Mouse (Mus musculus) embryo, embryonic 9.5 days (tissue): Measurements from ENCODE around the gene Xxylt1.
A peak's percentile ranks its signal among the peaks of the same experiment; 100 is the strongest.

Experiments used
- DNase-seq: peaks from one replicate; pipeline ENCODE4 v3.0.0-alpha.2; 2017; ENCODE audit errors: extremely low spot score

Xxylt1 gene

DNA sequence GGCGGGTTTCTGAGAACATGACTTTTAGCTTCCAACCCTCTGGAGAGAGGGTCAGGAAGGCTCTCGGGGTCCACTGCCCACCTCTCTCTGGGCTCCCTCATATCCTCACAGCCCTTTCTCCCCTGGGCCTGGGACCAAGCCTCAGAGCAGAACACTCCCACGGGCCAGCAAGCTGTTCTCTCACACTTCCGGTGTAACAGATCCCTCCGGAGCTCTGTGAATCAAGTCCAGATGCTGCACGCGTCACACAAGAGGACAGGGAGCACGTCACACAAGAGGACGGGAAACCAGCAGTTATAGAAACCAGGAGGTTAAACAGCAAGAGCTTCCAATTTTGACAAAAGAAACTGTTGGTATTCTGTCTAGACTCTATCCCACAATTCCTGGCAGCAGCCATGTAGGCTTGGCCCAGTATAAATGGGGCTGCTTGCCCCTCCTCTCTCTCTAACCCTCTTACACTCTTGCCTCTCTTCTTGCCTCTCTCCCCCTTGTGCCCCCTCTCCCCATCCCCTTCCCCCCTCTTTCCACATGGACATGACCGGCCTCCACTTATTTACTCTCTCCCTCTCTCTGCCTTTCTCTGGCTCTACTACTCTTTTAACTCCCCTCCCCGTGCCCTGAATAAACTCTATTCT lies 19.9 kb downstream of the Xxylt1 start:
- no peak for DNase-seq

DNA sequence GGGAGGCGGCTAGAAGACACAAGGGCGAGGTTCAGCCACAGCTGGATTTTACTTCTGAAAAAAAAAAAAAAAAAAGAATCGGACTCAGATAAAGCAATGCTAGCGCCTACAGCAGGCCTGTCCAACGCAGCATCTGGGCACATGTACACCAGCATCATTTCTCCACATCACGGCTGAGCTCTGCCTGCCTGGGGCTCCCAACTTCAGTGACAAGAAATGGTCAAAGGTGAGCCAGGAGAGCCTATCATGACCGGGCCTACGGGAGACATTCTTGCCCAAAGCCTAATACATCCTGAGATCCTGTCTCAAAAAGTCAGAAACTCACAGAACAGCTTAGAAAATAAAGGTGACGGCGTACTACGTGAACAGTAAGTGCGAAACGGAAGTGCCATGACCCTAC lies 20.5 kb downstream of the Xxylt1 start:
- no peak for DNase-seq

DNA sequence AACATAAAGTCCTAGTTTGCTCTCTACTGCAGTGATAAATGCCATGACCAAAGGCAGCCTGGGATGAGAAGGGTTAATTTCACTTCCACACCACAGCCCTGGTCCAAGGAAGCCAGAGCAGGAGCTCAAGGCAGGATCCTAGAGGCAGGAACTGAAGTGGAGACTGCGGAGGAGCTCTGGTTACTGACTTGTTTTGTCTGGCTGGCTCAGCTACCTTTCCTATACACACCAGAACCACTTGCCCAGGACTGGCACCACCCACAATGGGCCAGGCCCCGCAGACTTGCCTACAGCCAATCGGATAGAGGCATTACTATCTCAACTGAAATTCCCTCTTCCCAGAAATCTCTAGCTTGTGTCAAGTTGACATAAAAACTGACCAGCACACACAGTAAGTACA lies 21.0 kb downstream of the Xxylt1 start:
- DNase-seq = no peak

DNA sequence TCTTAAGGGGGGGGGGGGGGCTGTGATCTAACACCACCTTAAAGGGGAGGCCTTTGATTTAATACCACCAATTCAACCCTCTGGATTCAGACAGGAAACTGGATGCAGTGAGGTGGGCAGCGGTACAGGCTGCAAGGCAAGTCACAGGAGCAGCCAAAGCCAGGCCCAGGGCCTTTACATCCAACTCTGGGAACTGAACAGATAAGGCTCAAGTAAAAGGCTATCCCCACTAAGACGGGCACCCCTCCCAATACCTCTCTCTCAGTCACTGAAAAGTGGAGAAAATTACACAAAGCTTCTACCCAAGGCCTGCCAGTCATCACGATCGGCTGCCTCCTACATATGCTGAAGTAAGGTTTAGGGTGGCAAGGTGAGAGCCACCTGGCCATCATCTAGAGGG lies 21.5 kb downstream of the Xxylt1 start:
- no peak for DNase-seq

DNA sequence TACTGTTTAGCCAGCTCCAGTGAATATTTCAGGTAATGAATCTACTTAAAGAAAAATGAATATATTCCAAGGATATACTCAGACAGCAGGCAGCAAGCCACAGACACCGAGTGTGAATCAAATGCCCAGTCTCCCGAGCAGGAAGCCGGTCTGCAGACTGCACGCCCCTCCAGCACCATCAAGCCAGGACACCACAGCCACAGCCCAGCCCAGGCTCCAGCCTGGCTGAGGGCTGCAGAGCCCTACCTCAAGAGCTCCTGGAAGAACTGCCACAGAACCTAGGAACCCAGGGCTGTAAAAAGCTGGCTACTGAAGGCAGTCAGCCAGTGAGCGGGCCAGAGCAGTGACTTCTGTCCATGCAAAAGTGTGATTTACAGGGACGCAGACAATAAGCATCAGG lies 28.4 kb downstream of the Xxylt1 start:
- no peak for DNase-seq

DNA sequence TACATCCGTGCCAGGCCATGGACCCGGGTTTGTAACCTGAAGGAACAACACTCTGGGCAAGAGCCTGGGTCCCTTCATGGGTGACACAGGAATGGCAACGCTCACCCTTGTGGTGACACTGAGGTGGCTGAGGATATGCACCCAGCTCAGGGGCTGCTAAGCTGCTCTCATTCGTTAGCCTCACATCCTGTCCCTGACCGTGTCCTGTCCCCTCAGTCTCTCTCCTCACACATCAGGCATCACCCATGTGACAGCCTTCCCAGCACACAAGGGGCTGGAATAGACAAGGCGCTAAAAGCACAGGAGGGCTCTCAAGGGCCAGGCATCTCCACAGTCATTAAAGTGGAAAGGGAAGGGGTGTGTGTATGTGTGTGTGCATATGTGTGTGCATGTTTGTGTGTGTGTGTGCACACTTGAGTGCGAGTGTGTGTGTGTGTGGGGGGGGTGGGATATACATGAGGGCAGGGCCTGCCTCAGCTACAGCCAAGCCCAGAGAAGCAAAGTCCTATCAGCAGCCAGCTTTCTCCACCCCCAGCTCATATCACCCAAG lies 29.0 kb downstream of the Xxylt1 start:
- no peak for DNase-seq

DNA sequence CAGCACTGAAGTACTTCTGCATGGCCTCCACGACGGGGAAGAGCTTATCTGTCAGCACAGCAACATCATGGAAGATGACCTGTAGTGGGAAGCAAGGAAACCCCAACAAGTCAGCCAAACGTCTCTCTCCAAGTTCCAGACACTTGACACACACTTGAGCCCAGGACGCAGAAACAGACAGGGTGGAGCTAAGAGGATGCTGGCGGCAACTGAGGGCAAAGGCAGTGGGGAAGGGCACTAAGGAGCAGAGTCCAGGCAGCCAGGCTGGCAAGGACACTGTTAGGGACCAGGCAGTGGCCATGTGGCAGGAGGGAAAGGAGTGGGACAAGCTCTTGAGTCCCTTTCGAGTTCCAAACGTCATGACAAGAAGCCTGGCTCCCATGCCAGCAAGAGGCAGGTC lies 30.5 kb downstream of the Xxylt1 start:
- no peak for DNase-seq

DNA sequence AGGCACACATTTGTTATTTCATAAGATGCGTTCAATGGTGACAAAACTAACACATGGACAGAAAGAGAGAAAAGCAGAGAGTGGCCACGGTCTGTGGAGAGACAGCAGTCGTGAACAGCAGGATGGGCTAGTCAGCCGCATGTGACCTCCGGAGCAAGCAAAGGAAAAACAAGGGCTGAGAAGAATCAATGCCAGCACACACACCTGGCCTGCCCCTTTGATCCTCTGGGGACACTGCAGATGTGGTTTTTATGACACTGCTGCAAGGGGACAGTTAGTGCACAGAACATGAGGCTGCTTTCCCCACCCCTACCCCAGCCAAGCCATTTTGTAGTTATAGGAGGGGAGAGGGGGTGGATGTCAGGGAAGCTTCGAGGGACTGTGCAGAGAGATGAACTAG lies 33.0 kb downstream of the Xxylt1 start:
- DNase-seq = no peak

DNA sequence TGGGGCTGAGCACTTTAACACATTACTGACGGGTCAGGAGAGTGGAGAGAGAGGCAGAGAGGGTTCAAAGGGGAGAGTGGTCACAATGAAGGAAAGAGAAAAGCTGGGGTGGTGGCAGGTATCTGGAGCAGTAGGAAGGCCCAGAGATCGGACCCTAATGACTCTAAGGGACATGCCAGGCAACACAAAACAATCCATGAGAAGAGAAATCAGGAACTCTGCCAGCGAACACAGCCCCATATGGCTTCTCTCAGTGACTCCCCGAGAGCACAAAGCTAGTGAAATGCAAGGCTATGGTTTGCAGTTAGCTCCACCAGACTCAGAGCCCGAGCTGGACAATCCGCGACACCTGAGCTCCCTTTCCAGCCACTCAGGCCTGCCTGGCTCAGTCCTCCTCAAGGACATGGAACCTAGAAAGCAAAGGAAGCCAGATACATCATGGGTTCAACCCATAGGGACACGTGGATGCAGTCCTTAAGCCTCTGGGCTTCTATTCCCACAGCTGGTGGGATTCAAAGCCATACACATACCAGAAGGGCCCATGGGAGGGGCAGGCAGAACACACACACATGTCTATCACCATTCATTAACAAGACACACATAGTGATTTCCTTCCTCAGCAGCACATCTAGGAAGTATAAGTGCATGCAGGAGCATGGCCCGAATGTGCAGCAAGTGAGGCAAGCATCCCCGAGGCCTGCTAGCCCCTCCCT lies 33.9 kb downstream of the Xxylt1 start:
- DNase-seq = no peak

DNA sequence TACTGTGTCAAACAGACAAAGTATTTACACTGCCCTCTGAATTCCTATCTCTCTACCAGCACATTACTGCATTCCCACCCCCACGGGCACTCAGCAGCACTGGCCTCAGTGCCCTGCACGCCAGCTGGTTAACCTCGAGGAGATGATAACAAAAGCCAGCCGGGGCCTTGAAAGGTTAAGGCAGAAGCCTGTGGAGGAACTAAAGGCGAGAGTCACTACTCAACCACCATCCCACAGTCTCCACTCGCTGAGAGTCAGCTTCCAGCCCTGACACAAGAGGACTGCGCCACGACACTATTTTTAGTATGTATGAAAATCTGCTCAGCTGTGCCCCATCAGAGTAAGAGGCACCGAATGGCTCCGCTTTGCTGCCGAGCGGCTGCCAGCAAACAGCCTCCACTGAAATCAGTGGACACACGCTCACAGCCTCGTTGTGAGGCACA lies 35.0 kb downstream of the Xxylt1 start:
- no peak for DNase-seq

DNA sequence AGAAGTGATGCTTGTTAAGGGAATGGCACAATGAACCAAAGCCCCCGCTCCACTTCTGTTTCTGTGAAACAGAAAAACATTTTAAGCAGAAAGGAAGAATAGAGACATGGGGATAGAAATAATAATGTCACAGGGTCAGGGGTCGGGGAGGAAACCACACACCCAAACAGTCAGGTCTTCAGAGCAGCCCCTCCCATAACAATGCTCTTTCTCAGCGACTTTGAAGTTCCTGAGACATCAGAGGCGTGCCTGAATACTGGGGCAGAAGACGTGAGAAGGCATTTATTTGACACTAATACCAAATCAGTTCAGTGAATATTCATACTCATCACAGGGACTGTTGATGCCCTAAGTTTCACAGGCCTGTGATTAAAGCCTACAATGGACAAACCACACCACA lies 36.0 kb downstream of the Xxylt1 start:
- DNase-seq = no peak

DNA sequence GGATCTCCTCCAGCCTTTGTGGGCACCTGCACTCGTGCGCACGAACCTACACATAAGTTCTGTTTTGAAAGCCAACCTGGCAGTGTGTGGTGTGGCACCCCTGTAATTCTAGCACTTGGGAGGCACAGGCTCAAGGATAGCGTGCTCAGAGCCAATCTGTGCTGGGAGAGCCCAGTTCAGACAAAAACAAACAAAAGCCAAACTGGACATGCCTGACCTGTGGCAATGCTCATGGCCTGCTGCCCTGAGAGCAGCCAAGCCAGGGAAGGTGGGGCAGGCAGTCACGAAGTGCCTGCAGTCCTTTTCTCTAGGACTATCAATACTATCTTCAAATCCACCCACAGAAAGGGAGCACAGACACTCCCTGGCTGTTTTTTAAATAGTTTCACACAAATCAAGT lies 38.1 kb downstream of the Xxylt1 start:
- no peak for DNase-seq

DNA sequence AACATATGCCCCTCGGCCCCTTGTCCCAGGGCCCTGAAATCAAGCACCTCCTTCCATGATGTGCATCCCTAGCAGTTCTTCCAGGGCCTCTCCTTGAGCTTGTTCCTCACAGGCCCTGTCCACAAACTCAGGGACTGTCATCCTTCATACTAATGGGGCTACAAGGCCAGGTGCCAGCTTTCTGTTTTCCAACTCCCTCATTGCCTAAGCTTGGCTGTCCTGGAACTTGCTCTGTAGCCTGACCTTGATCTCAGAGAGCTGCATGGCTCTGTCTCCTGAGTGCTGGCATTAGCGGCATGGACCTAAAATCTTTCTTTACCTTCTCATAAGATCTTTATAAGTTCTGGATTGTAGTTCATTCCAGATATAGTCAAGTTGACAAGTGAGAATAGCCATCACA lies 39.7 kb downstream of the Xxylt1 start:
- DNase-seq = no peak

DNA sequence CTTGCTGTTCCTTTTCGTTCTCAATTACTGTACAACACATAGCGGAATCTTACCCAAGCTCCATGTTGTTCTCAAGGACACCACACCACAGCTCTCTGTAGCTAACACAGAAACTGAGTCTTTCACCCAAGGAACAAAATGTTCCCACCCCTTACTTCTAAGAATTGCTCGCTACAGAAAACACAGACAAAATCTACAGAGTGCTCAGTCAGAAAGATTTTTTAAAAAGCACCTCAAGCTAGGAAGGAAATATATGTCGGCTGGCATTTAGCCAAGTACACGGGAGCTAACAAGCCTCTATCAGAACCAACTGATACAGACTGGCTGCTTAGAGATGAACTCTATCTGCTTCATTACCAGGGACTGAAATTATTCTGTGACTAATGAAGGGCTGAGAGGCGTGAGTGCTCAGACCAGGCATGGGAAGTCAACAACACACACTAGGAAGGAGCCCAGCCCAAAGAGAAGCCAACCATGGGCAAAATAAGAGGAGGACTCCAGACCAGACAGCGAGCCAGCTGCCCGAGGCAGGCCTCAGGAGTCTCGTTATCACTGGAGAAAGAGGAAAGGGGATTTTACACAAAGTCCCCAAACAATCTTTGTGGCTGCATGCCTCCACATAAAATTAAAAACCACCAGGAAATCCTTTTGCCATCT lies 41.3 kb downstream of the Xxylt1 start:
- no peak for DNase-seq

DNA sequence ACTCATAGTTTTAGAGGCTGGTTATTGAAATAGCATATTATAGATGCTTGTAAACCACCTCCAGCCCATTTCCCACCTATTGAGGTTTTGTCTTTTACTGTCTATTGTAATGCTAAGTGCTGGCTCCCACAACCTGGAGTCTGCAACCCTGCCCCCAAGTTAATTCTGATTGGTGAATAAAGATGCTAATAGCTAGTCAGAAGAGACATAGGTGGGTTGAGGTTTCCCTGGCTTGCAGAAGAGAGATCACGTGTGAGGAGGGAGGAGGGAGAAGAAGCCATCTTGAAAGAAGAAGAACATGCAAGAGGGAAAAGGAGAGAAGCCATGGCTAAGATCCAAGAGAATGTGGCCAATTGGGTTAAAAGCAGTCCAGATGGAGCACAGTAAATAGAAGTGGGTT lies 43.8 kb downstream of the Xxylt1 start:
- no peak for DNase-seq

DNA sequence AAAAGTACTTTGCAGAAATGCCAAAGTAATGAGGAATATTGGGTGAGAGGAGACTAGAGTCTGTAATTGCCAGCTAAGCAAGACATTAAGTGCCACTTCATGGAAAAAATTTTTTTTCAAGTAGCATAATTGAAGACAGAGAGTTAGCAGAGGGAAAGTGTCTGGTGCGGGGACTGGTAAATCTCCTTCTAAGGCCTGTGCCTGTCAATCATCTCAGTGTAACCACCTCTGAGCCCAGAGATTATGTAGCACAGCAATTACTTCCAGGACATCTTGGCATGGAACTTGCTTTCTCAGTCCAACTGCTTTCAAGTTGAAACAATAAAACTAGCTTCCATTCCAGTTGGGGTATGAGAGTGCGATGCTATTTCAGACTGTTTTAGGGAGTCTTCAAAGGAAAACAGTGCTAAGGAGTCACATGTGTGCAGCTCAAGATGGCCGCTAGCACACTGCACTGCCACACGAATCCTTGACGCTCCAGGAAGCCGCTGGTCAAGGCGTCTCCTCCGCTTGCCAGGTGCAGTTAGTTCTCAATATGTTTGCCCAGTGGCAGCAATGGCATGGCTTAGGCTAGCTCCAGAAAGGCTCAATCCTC lies 45.5 kb downstream of the Xxylt1 start:
- DNase-seq = no peak

DNA sequence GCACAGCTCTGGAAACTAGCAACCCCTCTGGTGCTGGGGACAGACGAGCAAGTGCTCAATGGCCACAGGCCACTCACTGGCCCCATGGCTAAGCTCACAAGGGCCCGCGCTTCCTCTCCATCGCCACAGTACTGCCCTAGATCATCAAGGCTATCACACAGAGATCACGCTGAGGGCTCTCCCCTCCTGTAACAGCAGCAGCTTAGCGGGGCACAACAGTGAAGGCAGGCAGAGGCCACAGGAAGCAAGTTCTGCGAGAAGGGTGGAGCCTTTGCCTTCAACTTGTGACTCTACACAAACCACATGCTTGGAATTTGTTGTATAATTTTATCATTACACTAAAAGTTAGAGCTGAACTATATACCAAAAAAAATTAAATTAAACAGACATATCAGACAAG lies 46.0 kb downstream of the Xxylt1 start:
- no peak for DNase-seq

DNA sequence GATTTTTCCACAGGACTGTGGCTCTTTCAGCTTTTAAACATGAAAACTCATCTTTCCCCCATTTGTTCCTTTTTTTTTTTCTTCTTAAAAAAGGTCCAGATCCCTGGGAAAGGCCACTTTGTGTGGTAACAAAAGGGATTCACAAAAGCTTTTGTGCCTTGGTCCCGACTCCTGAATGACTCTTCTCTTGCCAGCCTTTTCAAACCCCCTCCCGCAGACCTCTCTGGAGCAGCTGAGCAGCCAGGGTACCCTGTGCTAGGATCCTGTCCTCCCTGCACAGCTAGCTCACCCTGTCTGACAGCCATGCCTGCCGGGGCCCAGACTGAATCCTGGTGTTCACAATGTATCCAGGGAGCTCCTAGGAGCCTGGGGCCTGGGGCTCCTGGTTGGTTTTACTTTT lies 47.2 kb downstream of the Xxylt1 start:
- DNase-seq = peak; percentile 31

DNA sequence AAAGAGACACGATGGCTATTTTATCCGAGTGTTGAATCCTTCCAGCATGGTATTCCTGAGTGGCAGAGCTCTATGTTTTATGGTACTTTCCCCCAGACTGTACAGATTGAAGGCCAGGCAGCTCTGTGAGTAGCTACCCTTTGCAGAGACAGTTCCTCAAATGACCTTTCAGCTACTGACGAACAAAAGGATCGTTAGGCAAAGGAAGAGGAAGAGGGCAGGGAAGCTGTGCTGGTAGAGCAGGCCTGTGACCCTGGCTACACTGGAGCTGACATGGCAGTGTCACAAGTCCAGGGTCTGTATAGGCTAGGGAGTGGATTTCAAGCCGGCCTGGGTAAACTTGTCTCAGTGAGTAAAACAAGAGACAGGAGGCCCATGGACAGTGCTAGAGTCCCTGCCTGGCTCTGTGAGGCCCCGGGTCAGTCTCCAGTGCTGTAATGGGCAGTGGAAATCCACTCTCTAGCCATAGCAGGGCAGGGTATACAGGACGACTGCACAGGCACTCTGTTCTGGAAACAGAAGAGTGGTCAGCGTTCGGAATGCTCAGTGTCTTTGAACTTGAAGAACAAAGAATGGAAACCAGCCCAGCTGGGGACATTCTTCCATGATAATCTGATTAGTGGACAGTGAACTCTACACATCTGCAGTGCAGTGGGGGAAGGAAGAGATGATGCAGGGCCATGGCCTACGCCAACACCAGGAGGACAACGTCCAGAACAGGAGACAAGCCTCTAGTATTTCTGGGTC lies 51.3 kb downstream of the Xxylt1 start:
- no peak for DNase-seq

DNA sequence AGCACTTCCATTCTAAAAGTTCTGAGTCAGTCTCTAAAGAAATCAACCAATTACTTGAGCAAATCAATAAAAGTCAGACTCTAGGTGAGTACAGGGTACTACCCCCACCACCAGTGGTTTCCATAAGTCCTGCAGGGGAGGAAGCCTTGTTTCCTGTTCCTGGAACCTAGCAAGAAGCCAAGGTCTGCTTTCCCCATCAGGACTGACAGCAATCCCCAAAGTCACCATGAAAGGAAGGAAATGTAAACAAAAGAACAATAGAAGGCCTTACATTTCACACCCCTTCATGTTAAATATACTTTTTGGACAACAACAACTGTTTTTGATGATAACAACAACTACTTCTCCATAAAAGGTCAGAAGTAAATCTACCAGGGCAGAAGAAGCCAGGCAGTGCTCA lies 53.6 kb downstream of the Xxylt1 start:
- no peak for DNase-seq

DNA sequence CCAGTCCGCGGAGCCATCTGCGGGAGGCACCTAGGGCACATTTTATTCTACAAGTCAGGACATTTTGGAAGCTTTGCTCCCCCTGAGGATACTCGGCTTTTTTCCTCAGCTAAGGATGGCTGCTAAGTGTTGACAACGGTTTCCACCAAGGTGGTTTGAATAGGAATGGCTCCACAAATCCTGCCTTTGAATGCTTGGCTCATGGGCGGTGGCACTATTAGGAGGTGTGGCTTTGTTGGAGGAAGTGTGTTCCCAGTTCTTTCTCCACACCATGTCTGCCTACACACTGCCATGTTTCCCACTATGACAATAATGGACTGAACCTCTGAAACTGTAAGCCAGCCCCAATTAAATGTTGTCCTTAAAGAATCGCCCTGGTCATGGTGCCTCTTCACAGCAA lies 55.7 kb downstream of the Xxylt1 start:
- DNase-seq = no peak

DNA sequence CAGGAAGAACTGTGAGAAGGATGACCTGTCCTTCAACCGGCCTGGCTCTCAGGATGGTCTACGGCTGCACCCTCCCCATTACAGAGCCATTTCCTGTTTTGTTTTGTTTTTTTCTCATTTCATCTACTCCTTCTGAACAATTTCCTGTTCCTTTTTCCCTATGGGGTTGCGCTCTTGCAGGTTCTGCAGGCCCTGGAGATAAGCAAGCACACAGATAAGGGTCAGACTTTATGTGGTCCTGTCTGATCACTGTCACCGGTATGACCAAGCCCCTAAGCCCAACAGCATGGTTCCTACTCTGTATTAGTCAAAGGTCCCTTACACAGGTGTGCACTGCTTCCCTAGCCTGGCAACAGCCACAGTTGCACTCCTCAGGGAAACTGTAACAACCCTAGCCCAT lies 56.2 kb downstream of the Xxylt1 start:
- no peak for DNase-seq
